Mouse (Mus musculus) kidney, adult 18-20 months (tissue): ENCODE measurements around the gene 4933411K16Rik.
"Not testable (repeated sequence)": the region's sequence is repeated elsewhere in the genome, so short reads cannot be mapped to it uniquely, and the experiment has no call there.

Source experiments
- DNase-seq: peaks from one replicate; pipeline ENCODE4 v3.0.0; 2021

The 4933411K16Rik gene

DNA sequence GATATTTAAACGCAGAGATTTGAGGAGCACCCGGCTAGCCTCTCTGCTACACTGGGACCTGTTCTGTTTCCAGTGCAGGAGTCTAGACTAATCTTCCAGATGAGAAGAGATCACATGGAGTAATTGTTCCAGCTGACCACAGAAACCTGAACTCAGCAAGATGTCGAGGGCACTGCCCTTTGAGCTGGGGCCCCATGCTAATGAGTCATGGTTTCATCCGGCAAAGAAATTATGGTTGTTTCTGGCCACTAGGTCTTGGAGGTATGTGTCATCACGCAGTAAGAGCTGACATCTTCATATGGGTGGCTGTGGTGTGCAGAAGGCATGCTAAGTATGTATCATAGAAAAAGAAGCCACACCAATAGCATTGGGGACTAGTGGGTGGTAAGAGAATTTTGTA, 27.9 kb downstream of the 4933411K16Rik start:
- no peak for DNase-seq

DNA sequence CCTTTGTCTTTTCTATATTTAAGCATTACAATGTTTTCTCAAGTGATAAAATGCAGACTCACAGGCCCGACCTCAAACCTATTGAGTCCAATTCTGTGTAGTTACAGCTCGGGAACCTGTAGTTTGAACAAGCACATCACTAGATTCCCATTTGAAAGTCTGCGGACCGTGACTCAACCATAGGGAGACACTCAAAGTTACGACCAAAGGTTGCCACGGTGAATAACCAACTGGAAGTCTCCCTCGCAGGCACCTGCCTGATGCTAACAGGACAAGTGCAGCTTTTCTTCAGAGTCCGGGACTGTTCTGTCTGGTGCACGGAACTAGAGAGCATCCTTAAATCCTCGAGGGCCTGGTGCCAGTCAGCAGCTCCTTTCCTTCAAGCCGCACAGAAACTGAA, 28.4 kb downstream of the 4933411K16Rik start:
- no peak for DNase-seq

DNA sequence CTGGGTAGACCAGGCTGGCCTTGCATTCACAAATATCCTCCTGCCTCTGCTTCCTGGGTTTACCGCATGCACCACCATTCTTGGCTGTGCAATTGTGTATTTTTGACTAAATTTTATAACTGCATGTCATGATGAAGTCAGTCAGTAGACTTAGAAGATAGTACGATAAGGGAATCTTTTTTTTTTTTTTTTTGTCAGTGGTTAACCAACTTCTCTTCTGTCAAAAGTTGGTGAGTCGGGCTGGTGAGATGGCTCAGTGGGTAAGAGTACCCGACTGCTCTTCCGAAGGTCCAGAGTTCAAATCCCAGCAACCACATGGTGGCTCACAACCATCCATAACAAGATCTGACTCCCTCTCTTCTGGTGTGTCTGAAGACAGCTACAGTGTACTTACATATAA, 29.6 kb downstream of the 4933411K16Rik start:
- DNase-seq, result not testable (repeated sequence)

GRCm38 (mm10) chr19:42085690-42086089, 33.6 kb downstream of the 4933411K16Rik start:
- no peak for DNase-seq

GRCm38 (mm10) chr19:42086166-42086565, 34.1 kb downstream of the 4933411K16Rik start, which contains the start of gene Morn4:
TSS of gene Morn4 (minus strand) at chr19:42086357.
- peak; percentile 87 for DNase-seq

GRCm38 (mm10) chr19:42089103-42089747, 37.2 kb downstream of the 4933411K16Rik start:
- peak; percentile 70 for DNase-seq

GRCm38 (mm10) chr19:42089748-42090595, 37.9 kb downstream of the 4933411K16Rik start, which contains the start of gene Pi4k2a:
TSS of gene Pi4k2a (plus strand) at chr19:42090470.
- peak; percentile 98 for DNase-seq

GRCm38 (mm10) chr19:42090637-42091141, 38.6 kb downstream of the 4933411K16Rik start:
- no peak for DNase-seq

GRCm38 (mm10) chr19:42099406-42099805, 47.4 kb downstream of the 4933411K16Rik start:
- no peak for DNase-seq
